Mouse (Mus musculus) brain, embryonic 14.5 days (tissue): ENCODE results near the gene Tmem106c. TPM values are rescaled to one million over a fixed set of nuclear protein-coding genes. Genes with fewer than 3 reads are reported as not detected.

ENCODE experiments used
- DNase-seq: peaks from one replicate; pipeline ENCODE4 v3.0.0-alpha.2; 2011; ENCODE audit warnings: low read depth
- CTCF ChIP-seq: fragments of 200-500 bp; IDR thresholded peaks from 2 replicates; pipeline ENCODE4 v1.5.1; 2012; ENCODE audit warnings: inconsistent platforms, mild to moderate bottlenecking, moderate library complexity, borderline replicate concordance; ENCODE audit not compliant: insufficient read depth, insufficient read length; ENCODE audit errors: extremely low read depth
- POLR2A ChIP-seq: fragments of 200-500 bp; IDR thresholded peaks from 2 replicates; pipeline ENCODE4 v1.6.1; 2012; ENCODE audit warnings: mild to moderate bottlenecking, inconsistent platforms, borderline replicate concordance; ENCODE audit not compliant: poor library complexity, insufficient read depth, insufficient read length, severe bottlenecking; ENCODE audit errors: extremely low read depth
- polyA plus RNA-seq: library from polyadenylated mRNA; depleted of rRNA; stranded (reverse); fragments of >200 nt; gene quantifications from 2 replicates; pipeline ENCODE4 v1.2.3, GENCODE M21; 2012

Tmem106c gene
- polyA plus RNA-seq, 1 experiment = 57.7 TPM

- peak; percentile 99 for DNase-seq
- TF ChIP-seq CTCF = no peak
- 0 out of 2 replicates have a peak, but pooled peaks have one; percentile 3 for TF ChIP-seq POLR2A
Observed at GRCm38 (mm10) chr15:97992712-97993286, 28.8 kb downstream of the Tmem106c start.

DNA sequence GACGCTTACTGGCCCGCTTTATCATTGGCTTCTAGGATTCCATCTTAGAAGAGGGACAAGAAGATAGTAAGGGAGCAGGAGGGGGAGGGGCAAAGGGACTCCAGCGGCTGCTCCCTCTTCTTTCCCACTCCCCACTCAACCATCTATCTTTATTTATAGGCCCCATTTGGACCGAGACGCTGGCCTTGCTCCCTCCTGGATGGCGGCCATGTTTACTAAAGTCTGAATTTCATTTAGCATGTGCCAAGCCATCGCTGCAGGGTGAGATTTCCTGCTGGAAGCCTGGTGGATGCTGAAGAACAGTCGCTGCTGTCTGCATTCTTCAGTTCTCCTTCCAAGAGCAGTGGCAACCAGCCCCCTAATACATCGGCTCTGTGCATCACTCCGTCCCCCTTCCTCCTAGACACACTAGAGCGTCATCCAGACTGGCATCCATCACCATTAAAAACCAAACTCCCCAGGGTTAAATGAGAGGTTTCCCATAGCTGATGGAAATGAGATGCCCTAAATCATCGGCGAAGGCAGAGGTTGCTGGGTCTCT lies 32.8 kb downstream of the Tmem106c start:
- TF ChIP-seq POLR2A (no peak), CTCF (no peak)
- peak; percentile 94 for DNase-seq

GRCm38 (mm10) chr15:97999546-97999945 lies 35.5 kb downstream of the Tmem106c start:
- no peak for TF ChIP-seq CTCF
- TF ChIP-seq POLR2A = no peak
- no peak for DNase-seq

GRCm38 (mm10) chr15:97999991-98000390 lies 36.0 kb downstream of the Tmem106c start:
- no peak for DNase-seq
- TF ChIP-seq POLR2A (no peak), CTCF (peak; percentile 31; the same call in 1 of the 2 replicates)

DNA sequence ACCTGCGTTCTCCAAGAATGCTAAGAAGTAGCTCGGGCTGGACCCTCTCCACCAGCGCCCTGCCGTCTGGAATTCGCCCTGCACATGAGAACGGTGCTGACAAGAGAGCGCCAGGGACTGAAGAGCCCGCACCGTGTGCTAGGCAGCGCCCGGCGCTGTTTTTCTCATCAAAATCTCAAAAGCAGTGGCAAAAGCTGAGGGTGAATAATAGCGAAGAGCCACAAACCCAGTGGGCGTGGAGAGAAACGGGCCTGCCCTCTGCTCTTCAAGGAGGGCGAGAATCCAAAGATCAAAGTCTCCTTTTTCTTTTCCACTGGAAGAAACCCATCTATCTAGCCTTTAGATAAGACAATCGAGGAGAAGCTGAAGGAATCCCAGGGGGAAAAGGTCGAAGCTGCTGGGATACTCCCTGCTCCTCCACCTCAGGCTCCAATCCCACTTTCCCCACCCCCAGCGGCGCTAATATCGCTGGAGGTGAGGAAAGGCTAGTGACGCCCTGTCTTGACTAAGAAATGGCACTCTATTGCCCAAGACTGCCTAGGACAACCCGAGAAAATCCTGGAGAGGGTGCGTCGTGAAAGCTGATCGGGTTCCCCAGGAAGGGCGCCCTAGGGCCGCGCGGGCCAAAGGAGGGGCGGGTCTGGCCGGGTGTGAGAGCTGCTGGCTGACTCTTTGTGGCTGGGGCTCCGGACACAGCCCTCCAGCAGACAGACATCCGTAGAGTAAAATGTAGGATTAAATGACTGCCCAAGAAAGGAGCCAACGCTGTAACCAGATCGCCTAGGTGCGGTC lies 37.5 kb downstream of the Tmem106c start:
- no peak for TF ChIP-seq POLR2A
- peak; percentile 22; the same call in 1 of the 2 replicates for TF ChIP-seq CTCF
- peak; percentile 76 for DNase-seq

DNA sequence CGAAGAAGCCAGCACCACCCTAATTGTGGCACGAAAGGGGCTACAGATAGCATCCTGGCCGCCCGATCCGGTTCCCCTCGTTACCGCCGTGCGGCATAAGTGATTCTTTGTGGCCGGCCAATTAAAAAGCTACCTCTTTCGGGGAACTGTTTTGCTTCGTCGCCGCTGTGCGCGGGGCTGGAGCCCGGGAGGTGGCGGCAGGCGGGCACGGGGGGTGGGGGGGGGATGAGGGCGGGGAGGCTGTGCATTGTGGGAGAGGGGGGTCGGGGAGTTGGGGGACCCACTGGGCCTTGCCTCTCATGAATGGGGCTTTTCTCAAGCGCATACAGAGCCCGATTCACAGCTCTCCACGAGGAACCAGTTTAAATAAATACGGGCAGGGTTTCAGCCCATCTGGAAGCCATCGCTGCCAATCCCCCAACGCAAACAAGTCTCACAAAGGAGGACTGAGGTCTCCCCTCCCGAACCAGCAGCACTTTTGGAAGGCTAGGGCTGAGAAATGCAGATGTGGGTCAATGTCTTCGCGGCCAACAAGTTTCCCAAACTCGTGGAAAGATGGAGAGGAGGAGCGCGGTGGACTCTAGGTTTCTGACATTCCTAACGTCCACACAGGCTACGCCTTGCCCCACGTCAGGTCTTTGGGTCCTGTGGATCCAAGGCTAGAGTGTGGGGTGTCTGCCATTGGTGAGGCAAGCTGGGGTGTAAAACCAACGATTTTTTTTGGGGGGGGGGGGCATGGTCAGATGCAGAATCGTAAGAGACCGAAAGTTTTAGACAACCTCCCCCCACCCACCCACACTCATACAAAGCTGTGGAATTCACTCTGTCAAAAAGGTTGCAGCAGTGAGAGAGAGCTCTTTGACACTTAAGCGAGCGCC lies 38.4 kb downstream of the Tmem106c start:
- DNase-seq = peak; percentile 94
- TF ChIP-seq POLR2A (0 out of 2 replicates have a peak, but pooled peaks have one; percentile 4), CTCF (no peak)

GRCm38 (mm10) chr15:98002991-98003821 lies 39.2 kb downstream of the Tmem106c start:
- DNase-seq = peak; percentile 58
- TF ChIP-seq CTCF (no peak), POLR2A (no peak)

DNA sequence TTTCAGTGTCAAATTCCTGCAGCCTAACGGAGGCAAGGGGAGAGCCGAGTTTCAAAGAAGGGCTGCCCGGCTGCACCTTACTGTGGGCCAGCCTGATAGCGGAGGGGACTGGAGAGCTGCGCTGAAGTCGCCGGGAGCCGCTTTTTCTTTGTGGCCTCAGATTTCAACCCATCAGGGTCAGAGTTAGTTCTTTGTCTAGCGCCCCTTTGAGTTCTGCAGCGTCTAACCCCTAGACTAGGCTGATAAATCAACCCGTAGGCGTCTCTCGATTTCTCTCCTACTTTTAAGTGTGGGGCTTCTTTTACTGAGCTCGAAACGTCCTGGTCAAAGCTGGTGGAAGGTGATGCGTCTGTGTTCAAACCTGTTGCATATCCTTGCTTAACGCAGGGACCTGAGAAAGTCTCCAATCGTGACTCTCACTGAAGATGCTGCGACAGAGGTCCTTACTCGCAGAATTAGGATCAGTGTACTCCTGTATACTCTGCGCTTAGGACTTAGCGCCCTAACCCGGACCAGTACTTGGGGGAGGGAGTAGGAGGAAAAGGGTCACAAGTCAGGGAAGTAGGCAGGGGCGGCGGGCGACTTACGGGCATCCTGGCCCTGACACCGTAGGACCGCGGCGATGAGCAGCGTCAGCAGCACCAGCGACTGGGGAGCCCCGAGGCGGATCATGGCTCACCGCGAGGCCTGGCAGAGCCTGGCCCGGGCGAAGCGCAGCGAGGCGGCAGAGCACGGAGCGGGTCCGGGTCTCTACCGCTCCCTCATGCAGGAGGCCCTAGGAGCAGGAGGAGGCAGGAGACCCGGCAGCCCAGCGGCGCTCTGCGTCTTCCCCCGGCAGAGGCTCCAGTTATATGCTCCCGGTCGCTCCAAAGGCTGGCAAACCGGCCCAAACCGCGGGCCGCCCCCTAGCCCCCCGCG lies 40.1 kb downstream of the Tmem106c start, which contains the start of gene Col2a1:
TSS of gene Col2a1 (minus strand) at position 874 of the 918 bp plus-strand sequence.
- TF ChIP-seq POLR2A (peak; percentile 58; the same call in 1 of the 2 replicates), CTCF (no peak)
- DNase-seq = peak; percentile 74

DNA sequence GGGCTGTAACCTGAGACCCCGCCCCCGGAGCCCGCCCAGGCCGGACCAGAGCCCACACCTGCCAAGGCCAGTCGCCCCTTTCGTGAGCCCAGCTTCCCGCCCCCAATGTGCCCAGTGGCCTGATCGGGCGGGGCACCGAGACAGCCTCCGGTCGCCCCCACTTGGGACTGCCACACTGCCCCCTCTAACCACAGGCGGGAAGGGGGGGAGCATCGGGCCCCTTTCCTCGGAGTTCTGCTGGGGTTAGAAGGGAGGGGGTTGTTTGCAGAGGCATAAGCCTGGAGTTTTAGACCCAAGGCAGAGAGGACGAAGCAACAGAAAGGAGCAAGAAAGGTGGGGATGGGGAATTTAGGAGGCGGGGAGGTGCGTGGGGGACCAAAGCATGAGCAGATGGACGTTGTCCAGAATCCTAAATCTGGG lies 40.8 kb downstream of the Tmem106c start:
- no peak for TF ChIP-seq CTCF
- no peak for TF ChIP-seq POLR2A
- no peak for DNase-seq

DNA sequence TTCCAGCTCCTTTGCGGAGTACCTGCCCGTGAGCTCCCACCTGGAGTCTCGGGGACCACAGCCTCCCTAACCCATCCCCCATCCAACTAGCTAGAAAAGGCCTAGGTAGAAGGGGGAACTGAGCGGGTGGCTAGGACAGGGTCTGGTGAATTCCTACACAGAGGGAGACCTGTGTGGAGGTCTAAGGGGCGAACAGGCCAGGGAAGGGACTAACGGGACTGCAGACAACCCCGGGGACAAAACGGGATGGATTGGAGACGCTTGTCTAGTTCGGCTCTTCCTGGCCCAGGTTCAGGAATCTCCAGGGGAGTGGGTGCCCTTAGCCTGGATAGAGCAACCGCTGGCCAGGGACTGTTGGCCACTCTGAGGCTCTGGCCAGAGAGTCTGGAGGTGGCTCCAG lies 41.2 kb downstream of the Tmem106c start:
- TF ChIP-seq POLR2A (no peak), CTCF (no peak)
- DNase-seq = no peak
